Mouse (Mus musculus): ENCODE data around the gene Irgq. TPM values are rescaled to one million over a fixed set of nuclear protein-coding genes. Genes with fewer than 3 reads are reported as not detected.
"Not testable (repeated sequence)": the region's sequence is repeated elsewhere in the genome, so short reads cannot be mapped to it uniquely, and the experiment has no call there.

Gene Irgq
- polyA plus RNA-seq (2016; fragmentation: Nextera tagmentation; extraction: Ambion mirVana): 10.8 and 11.6 TPM in 2 replicates

GRCm38 (mm10) chr7:24530062-24530931 is at the start of gene Irgq:
TSS of gene Irgq (plus strand) at chr7:24530689.
- H3K27ac ChIP-seq: peak within 1 kb of the TSS; percentile 81
- H3K9me3 ChIP-seq: no peaks in the 10 kb centered on the region
- WGBS: under 1% methylated on average over 44 of the region's 44 CpGs
- H3K9ac ChIP-seq (replicated peaks): peak within 1 kb of the TSS; percentile 81
- ATAC-seq (ENCODE audit: insufficient number of reproducible peaks, insufficient read depth, low FRiP score, low TSS enrichment, low read depth): peak; percentile 94
- peaks cover 22% of the 10 kb centered on the region for H3K36me3 ChIP-seq
- H3K4me3 ChIP-seq (replicated peaks): peak within 1 kb of the TSS; percentile 66
- peaks cover 34% of the 10 kb centered on the region for H3K4me1 ChIP-seq (replicated peaks)
- H3K4me2 ChIP-seq: peak within 1 kb of the TSS; percentile 95
- peaks cover 26% of the 10 kb centered on the region for H3K27me3 ChIP-seq

GRCm38 (mm10) chr7:24480986-24481473 is 49.5 kb upstream of the Irgq start:
- peaks cover 20% of the 10 kb centered on the region for H3K4me1 ChIP-seq (replicated peaks)

DNA sequence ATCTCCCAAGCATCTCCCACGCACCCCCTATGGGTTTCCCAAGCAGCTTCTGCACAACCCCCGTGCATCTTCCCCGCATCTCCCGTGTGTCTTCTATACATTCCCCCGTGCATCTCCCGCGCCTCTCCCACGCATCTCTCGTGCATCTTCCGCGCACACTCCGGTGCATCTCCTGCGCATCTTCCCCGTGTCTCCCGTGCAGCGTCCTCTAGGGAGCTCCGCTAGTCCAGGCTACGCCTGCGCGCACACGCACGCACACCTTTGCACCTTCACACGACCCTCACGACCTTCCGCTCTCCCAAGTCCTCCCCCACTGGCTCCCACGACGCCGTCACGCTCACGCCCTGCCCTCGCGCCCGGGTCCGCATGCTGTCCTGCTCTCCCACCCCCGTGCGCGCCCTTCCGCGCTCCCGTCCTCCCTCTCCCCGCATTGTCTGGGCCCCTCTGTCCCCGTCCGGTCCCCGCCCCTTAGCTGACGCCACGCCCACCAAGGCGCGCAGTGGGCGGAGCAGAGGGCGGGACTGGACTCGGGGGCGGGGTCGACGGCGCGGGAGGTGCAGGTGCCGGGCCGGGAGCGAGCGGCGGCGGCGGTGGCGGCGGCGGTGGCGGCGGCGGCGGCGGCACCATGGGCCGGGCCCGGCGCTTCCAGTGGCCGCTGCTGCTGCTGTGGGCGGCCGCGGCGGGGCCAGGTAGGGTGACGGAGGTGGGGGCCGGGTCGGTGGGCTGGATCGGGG is 48.8 kb upstream of the Irgq start, which contains the start of gene Cadm4:
Gene Cadm4 (plus strand): TSS at position 550 of the 734 bp plus-strand sequence.
- peaks cover 43% of the 10 kb centered on the region for H3K27me3 ChIP-seq
- H3K36me3 ChIP-seq: no peaks in the 10 kb centered on the region
- peak; percentile 83 for ATAC-seq (ENCODE audit: insufficient number of reproducible peaks, insufficient read depth, low FRiP score, low TSS enrichment, low read depth)
- H3K4me2 ChIP-seq: peak within 1 kb of the TSS; percentile 95
- no peaks in the 10 kb centered on the region for H3K9me3 ChIP-seq
- peak within 1 kb of the TSS; percentile 72 for H3K4me3 ChIP-seq (replicated peaks)
- H3K27ac ChIP-seq: no peak within 1 kb of the TSS
- H3K9ac ChIP-seq (replicated peaks): peak within 1 kb of the TSS; percentile 75
- WGBS: 1% methylated on average over 74 of the region's 83 CpGs
- H3K4me1 ChIP-seq (replicated peaks): peaks cover 26% of the 10 kb centered on the region

More at GRCm38 (mm10) chr7:24480986-24481473, 49.5 kb upstream of the Irgq start:
- Histone ChIP-seq H3K27me3 (peaks cover 43% of the 10 kb centered on the region), H3K9ac (replicated peaks) (peak overlapping the region; percentile 75), H3K4me3 (replicated peaks) (peak overlapping the region; percentile 72), H3K27ac (no peak overlapping the region), H3K36me3 (no peaks in the 10 kb centered on the region), H3K4me2 (peak overlapping the region; percentile 95), H3K9me3 (no peaks in the 10 kb centered on the region)
- 14% methylated on average over 14 of the region's 14 CpGs for WGBS
- peak; percentile 45; the same call in 1 of the 2 replicates for ATAC-seq (ENCODE audit: insufficient number of reproducible peaks, insufficient read depth, low FRiP score, low TSS enrichment, low read depth)

GRCm38 (mm10) chr7:24482208-24483020 is 48.1 kb upstream of the Irgq start:
- no peak overlapping the region for H3K27ac ChIP-seq
- H3K27me3 ChIP-seq: peaks cover 43% of the 10 kb centered on the region
- H3K4me3 ChIP-seq (replicated peaks): peak overlapping the region; percentile 72
- ATAC-seq (ENCODE audit: insufficient number of reproducible peaks, insufficient read depth, low FRiP score, low TSS enrichment, low read depth): no peak
- no peaks in the 10 kb centered on the region for H3K9me3 ChIP-seq
- no peaks in the 10 kb centered on the region for H3K36me3 ChIP-seq
- whole genome bisulfite sequencing: 5% methylated on average over 8 of the region's 38 CpGs
- peak overlapping the region; percentile 95 for H3K4me2 ChIP-seq
- H3K4me1 ChIP-seq (replicated peaks): peaks cover 31% of the 10 kb centered on the region
- H3K9ac ChIP-seq (replicated peaks): peak overlapping the region; percentile 75

DNA sequence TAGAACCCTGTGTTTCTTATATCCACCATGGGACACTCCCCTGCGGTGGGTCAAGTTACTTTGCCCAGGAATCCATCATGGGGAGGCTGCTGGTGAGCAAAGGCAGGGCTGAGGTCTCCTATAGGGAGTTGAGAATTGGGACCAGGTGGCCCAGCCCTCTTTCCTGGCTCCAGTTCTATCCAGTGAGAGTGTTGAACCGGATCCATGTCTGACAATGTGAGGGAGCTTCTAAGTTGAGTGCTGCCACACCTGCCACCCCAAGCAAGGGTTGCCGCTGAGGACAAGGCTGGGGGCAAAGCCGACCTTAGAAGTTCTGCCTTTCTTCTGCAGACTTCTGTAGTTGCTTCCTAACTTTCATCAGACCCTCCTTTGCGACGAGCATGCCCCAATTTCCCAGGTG is 47.2 kb upstream of the Irgq start:
- WGBS: 40% methylated on average over 6 of the region's 6 CpGs
- not testable (repeated sequence) for H3K36me3 ChIP-seq
- H3K4me2 ChIP-seq: peak overlapping the region; percentile 95

DNA sequence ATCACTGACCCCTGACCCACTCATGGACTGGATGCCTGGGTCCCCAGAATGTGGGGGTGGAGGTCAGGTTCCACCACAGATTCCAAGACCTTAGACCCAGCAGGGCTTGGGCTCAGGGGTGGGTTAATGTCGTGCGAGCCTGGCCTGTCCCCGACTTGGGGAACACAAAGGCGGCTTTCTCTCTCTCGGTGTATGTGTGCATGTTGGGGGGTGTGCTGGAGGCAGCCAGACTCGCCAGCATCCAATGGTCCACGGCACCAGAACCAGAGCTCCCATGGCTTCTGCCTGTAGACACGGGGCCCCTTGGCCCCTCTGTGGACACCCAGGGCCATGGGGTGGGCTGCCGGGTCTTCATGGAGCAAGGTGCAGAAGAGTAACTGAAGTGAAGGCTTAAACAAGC is 45.0 kb upstream of the Irgq start:
- 84% methylated on average over 9 of the region's 9 CpGs for WGBS
- peaks cover 31% of the 10 kb centered on the region for H3K4me1 ChIP-seq (replicated peaks)
- H3K27me3 ChIP-seq: peaks cover 37% of the 10 kb centered on the region
- H3K4me2 ChIP-seq: no peak overlapping the region
- no peaks in the 10 kb centered on the region for H3K9me3 ChIP-seq
- H3K4me3 ChIP-seq (replicated peaks): no peak overlapping the region
- no peak for ATAC-seq (ENCODE audit: insufficient number of reproducible peaks, insufficient read depth, low FRiP score, low TSS enrichment, low read depth)
- no peak overlapping the region for H3K27ac ChIP-seq
- no peak overlapping the region for H3K9ac ChIP-seq (replicated peaks)
- no peaks in the 10 kb centered on the region for H3K36me3 ChIP-seq

More for the DNA sequence above, 47.2 kb upstream of the Irgq start:
- peaks cover 31% of the 10 kb centered on the region for H3K4me1 ChIP-seq (replicated peaks)
- not testable (repeated sequence) for H3K9me3 ChIP-seq; H3K27ac ChIP-seq; H3K9ac ChIP-seq (replicated peaks); ATAC-seq (ENCODE audit: insufficient number of reproducible peaks, insufficient read depth, low FRiP score, low TSS enrichment, low read depth)
- peaks cover 43% of the 10 kb centered on the region for H3K27me3 ChIP-seq
- peak overlapping the region; percentile 72; the same call in 1 of the 2 replicates for H3K4me3 ChIP-seq (replicated peaks)

DNA sequence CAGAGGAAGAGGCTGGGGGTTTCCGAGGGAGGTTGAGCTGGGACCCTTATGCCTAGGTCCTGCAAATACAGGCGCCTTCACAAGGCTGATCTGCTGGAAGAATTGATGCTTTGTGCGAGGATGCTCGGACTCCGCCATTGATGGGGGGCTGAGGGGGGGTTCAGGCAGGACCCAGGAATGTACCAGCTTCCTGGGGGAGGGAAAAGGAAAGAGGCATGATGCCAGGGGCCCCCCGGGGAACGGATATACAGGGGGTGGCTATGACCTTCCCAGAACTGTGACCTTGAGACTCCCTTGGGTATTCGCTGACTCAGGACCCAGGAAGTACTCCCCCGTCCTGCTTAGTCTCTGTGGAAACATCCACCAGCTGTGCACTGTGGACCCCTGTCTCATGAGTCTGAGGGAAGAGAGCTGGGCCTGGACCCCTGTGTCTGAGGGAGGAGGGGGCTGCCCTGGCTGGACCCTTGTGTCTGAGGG is 43.8 kb upstream of the Irgq start:
- ATAC-seq (ENCODE audit: insufficient number of reproducible peaks, insufficient read depth, low FRiP score, low TSS enrichment, low read depth): no peak
- no peak overlapping the region for H3K4me3 ChIP-seq (replicated peaks)

DNA sequence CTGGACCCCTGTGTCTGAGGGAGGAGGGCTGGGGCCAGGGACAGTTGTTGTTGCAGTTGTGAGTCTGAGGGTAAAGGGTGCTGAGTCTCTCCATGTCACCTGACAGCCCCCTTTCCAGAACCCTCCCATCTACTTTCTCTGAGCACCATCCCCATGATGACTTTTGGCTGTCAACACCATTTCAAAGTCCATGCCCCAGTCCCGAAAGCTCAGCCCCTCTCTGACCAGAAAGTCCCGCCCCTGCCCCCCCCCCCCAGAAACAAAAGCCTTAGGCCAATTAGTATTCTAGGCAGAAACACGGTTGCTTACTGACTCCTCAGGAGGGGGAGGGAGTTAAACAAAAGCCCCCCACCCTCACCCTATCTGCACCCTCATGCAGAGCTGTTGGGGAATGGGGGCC is 43.1 kb upstream of the Irgq start:
- Histone ChIP-seq H3K27ac (no peak overlapping the region), H3K4me3 (replicated peaks) (no peak overlapping the region), H3K27me3 (peaks cover 24% of the 10 kb centered on the region), H3K9me3 (no peaks in the 10 kb centered on the region), H3K9ac (replicated peaks) (no peak overlapping the region), H3K36me3 (no peaks in the 10 kb centered on the region), H3K4me1 (replicated peaks) (peaks cover 26% of the 10 kb centered on the region), H3K4me2 (no peak overlapping the region)
- WGBS: 36% methylated on average over 3 of the region's 3 CpGs
- no peak for ATAC-seq (ENCODE audit: insufficient number of reproducible peaks, insufficient read depth, low FRiP score, low TSS enrichment, low read depth)

More for the DNA sequence above, 43.8 kb upstream of the Irgq start:
- Histone ChIP-seq H3K27me3 (peaks cover 29% of the 10 kb centered on the region), H3K4me1 (replicated peaks) (peaks cover 26% of the 10 kb centered on the region), H3K9me3 (no peaks in the 10 kb centered on the region), H3K27ac (no peak overlapping the region), H3K36me3 (no peaks in the 10 kb centered on the region), H3K9ac (replicated peaks) (peak overlapping the region; percentile 23; the same call in 1 of the 2 replicates), H3K4me2 (no peak overlapping the region)
- 61% methylated on average over 9 of the region's 9 CpGs for WGBS

- peaks cover 18% of the 10 kb centered on the region for H3K4me1 ChIP-seq (replicated peaks)
These were observed 42.2 kb upstream of the Irgq start for GRCm38 (mm10) chr7:24488303-24488702.

DNA sequence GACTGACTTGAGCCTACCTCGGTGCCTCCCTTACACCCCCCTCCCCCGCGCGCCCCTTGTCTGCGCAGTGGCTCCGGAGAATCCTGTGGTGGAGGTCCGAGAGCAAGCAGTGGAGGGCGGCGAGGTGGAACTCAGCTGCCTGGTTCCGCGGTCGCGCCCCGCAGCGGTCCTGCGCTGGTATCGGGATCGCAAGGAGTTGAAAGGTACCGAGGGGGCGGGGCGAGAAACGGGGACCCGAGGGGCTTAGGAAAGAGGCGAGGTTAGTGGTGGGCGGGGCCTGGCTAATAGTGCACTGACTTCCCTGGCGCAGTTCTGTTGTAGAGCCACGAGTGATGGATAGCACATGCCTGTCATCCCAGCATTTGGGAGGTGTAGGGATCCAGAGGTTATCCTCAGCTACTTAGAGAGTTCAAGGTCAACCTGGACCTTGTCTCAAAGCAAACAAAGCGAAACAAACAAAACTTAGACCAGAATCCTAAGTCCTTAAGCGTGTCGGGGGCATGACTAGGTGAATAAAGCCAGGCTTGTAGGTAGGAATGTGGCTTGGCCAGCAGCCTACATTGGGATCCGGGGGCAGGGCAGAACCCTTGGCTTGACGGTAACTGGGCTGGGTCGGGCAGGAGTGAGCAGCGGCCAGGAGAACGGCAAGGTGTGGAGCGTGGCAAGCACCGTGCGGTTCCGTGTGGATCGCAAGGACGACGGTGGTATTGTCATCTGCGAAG is 30.5 kb upstream of the Irgq start:
- Histone ChIP-seq H3K36me3 (peaks cover 4% of the 10 kb centered on the region; the same call in 1 of the 2 replicates), H3K27ac (no peak overlapping the region), H3K27me3 (peaks cover 64% of the 10 kb centered on the region), H3K9ac (replicated peaks) (peak overlapping the region; percentile 46; the same call in 1 of the 2 replicates), H3K9me3 (0 out of 2 replicates have a peak, but pooled peaks cover 4% of the 10 kb centered on the region), H3K4me2 (peak overlapping the region; percentile 68), H3K4me1 (replicated peaks) (peaks cover 26% of the 10 kb centered on the region), H3K4me3 (replicated peaks) (peak overlapping the region; percentile 42)
- WGBS: 13% methylated on average over 43 of the region's 43 CpGs
- peak; percentile 63 for ATAC-seq (ENCODE audit: insufficient number of reproducible peaks, insufficient read depth, low FRiP score, low TSS enrichment, low read depth)

More at GRCm38 (mm10) chr7:24488303-24488702, 42.2 kb upstream of the Irgq start:
- 89% methylated on average over 8 of the region's 8 CpGs for WGBS
- Histone ChIP-seq H3K27me3 (peaks cover 17% of the 10 kb centered on the region), H3K36me3 (no peaks in the 10 kb centered on the region), H3K27ac (no peak overlapping the region), H3K4me3 (replicated peaks) (no peak overlapping the region), H3K9ac (replicated peaks) (no peak overlapping the region), H3K4me2 (no peak overlapping the region), H3K9me3 (no peaks in the 10 kb centered on the region)
- no peak for ATAC-seq (ENCODE audit: insufficient number of reproducible peaks, insufficient read depth, low FRiP score, low TSS enrichment, low read depth)
